Mouse (Mus musculus): Measurements from ENCODE around the gene Sfxn5. TPM values are rescaled to one million over a fixed set of nuclear protein-coding genes. Genes with fewer than 3 reads are reported as not detected.

Sfxn5 gene
- total RNA-seq, 2 experiments from 2014 or later, result 63.9 to 69.7 TPM

DNA sequence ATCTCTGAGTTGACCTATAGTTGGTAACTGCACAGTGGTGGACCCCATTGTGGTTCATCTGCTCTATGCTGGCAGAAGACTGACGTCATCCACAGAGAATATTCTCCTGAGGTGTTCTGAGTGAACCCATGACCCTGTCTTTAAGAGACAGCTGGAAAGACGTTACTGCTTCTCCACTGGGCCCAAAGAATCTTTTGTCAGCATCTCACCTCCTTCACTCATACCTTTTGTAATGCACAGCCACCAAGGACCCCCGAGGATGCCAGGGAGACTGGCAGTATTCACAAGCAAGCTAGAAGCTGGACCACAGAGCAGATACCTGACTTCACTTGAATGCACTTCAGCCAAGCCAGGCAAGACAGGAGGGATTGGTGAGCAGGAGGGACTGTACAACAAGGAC is 2.1 kb upstream of the Sfxn5 start:
- intact Hi-C loops (cut with DNase I), result loop anchor here (10.0 kb wide), 1 partner anchor 151 kb away; the partner anchor contains the start of gene Emx1
- DNase-seq, result no peak

DNA sequence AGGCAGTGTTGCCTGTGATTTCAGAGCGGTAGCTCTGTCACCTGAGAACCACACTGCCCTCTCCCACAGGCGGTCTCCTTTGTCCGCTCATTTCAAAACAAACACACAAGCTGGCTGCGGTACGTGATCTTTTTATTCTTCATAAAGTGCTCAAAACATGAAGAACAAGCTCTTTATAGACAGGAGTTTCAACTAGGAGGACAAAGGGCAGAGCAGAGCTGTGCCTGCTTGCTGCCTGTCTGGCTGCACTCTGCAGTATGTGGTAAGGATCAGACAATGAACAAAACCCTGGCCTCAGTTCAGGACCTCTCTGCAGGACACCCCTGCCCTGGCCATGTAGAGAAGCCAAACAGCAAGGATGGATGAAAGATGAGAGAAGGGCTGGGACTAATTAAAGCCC is 1.6 kb upstream of the Sfxn5 start:
- intact Hi-C loops (cut with DNase I), result loop anchor here (10.0 kb wide), 1 partner anchor 150 kb away; the partner anchor contains the start of gene Emx1
- no peak for DNase-seq

DNA sequence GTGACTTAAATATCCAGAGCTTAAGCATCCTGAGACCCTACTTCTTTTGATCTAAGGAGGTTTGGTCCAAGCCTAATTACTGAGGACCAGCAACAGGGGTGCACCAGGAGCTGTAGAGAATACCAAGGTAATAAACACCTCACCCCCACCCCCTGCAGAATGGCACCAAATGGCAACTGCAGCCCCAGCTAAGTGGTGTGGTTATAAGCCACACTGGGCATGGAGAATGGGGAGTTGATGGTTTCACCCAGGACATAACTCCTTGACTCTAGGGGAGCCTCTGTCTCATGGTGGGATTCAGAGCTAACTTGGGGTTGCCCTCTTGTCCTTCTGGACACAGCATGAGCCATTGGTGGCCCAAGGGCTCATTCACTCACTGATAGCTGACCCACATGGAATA is 1.0 kb upstream of the Sfxn5 start:
- DNase-seq, result no peak
- intact Hi-C loops (cut with DNase I), result loop anchor here (10.0 kb wide), 1 partner anchor 149 kb away; the partner anchor contains the start of gene Emx1

DNA sequence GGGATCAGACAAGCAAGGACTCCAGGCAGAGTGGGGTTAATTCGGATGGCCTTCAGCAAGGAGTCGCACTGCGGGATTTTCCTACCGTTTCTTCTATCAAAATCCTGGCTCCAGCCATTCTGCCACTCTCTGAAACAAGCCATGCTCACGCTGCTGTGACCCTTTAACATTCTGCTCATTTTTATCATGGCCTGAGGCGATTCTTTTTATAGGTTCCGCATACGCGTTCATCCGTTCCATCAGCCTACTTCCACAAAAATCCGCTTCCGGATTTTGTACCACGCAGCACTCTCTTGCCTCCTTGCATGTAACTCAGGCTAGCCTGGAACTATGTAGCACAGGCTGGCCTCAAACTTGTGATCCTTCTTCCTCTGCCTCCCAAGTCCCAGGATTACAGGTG is 510 bp upstream of the Sfxn5 start:
- intact Hi-C loops (cut with DNase I), result loop anchor here (10.0 kb wide), 1 partner anchor 149 kb away; the partner anchor contains the start of gene Emx1
- no peak for DNase-seq

DNA sequence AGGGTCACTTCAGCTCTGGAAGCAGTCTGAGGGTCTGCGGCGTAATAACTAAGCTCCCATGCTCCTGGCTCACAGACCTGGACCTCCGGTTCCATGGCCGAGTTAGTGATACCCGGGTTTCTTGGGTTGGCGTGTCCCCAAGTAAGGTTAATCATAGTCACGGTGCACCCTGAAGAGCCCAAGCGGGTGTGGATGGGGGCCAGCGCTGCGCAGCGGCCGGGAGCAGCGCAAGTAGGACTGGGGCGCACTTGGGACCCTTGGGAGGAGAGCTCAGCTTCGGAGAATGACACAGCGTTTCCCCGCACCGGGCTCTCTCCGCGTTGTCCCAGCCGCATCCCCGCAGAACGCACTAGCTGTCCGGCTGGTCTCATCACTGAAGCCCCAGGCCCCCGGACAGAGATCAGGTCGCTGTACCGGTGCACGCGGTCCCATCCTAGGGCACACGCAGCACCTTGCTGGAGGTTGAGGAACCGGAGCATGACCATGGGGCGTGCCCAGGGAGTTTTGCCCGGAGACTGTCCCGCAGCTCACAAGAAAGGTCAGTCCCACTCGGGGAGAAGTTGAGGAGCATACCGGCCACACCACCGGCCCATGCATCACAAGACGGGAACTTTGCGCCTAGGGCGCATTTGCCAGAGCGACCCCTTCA is 747 bp downstream of the Sfxn5 start:
- intact Hi-C loops (cut with DNase I), result loop anchor here (10.0 kb wide), 1 partner anchor 148 kb away; the partner anchor contains the start of gene Emx1
- DNase-seq, result no peak

DNA sequence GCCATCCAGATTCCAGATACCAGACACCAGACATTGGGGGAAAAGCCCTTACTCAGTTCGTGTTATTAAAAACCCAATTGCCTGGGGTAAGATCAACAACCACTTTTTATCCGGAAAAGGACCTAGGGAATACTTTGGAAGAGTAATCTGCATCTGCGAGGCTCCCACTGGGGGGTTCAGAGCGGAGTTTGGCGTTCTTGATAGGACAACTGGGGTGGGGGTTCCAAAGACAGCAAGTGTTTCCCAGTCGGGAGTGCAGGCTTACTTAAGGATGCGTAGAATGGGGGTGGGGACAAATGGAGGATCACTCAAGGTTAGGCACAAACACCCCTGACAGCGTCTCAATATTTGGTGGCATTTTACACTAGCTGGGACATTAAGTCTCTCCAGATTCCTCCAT is 1.5 kb downstream of the Sfxn5 start:
- intact Hi-C loops (cut with DNase I), result loop anchor here (10.0 kb wide), 1 partner anchor 147 kb away; the partner anchor contains the start of gene Emx1

DNA sequence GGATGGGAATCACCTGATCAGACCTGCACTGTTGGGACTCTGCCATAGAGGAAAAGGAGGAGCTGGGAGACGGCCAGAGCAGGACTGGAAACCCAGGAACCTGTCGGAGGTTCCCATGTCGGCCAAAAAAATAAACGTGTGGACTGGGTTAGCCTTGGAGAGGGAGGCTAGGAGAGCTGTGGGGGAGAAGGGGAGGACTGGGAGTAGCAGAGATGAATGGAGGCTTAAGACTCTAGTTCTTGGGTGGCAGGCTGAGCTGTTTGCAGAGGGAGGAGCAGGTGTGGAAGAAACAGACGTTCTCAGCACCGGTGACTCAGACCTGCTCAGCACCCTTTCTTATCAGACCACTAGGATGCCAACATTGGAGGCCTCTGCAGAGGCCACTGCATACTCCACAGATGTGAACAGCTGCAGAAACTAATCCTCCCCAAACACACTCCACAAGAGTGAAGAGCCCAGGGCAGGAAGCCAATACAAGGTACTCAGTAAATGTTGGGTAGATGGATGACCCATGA is 1.9 kb downstream of the Sfxn5 start:
- intact Hi-C loops (cut with DNase I), result loop anchor here (10.0 kb wide), 1 partner anchor 146 kb away; the partner anchor contains the start of gene Emx1
- no peak for DNase-seq

More for the DNA sequence above, 1.5 kb downstream of the Sfxn5 start:
- DNase-seq, result no peak

DNA sequence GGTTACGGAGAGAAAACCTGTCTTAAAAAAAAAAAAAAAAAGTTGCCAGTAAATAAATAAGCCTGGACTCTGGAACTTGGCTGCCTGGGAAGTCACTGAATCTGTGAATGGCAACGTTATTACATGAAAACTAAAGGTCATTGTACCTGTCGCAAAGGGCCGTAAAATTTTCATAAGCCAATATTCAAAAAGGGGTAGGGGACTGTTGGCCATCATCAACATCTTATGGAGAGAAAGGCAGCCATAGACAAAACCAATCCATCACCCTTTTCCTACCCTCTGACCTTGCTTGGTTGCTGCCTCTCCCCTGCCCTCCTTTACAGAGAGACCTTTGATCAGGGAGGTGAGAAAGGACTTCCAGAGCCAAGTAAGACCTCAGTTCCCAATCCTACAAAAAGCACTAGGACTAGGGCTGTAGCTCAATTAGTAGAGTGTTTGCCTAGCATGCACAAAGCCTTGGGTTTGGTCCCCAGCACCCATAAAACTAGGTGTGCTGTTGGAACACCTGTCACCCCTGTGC is 3.5 kb downstream of the Sfxn5 start:
- no peak for DNase-seq
- intact Hi-C loops (cut with DNase I), result loop anchor here (10.0 kb wide), 1 partner anchor 145 kb away; the partner anchor contains the start of gene Emx1

DNA sequence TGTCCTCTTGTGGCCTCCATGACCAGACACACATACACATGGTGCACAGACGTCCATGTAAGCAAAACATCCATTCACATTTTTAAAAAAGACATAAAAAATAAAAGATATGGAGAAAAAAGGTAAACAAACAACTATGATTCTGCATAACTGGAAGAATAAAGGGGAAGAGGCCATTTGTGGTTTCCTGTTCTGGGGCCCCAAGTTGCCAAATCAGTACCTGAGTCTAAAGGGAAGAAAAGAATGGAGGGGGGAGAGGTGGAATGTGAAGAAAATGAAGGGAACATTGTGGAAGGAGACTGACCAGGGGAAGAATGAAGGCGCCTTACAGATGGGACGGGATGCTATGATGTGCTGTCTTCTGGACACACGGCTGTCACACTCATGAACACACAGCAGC is 6.7 kb downstream of the Sfxn5 start:
- intact Hi-C loops (cut with DNase I), result no loop called here
- no peak for DNase-seq

DNA sequence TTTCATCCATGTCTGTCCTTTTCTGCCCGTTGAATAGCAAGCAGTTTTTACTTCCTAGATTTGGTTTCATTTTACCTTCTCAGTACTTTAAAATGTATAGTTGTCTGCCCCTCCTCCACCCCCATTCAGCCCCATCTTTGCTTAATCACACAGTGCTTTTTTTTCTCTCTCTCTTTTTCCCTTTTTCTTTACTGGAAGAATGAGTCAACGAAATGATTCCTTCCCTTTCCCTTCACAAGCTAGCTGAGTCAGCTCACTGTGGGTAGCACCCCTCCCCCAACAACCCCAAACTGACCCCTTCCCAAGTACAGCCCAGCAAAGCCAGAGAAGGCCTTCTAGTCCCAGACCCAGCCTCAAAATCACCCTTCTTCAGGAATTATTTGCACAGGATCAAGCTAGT is 8.1 kb downstream of the Sfxn5 start:
- DNase-seq, result no peak
- intact Hi-C loops (cut with DNase I), result no loop called here

DNA sequence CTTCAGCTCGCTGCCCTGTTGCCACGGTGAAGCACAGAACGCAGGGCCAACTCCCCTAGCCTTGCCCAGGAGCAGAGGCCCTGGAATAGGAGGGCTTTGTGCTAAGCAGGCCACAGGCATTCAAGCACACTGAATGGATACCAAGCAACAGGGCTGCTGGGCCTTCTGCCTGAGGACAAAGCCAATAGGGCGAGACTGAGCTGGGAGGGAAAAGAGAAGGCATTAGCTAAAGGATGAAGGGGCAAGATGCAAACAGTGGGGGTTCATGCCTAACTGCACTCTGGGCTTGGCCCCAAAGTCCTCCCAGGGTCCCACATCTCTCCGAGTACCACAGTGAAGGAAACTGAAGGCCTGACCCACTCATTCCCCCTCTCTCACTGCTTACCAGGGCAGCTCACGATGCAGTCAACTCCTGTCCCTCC is 12.8 kb downstream of the Sfxn5 start:
- intact Hi-C loops (cut with DNase I), result no loop called here
- peak; percentile 77 for DNase-seq

DNA sequence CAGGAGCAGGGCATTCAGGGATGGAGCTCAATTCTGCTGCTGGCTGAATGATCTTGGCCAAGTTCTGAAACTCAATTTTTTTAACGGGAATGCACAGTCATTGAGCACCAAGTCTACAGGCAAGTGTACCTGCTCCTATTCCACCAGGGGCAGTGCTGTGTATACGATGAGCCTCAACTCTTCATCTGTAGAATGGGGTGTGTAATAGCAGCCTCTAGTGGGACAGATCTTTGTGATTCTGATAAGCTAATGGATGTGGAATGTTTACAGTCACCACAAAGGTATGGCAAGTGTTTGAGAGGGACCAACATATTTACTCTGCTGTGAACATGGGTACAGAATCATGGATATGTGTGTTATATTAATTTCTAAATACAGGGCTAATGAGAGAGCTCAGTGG is 17.0 kb downstream of the Sfxn5 start:
- no peak for DNase-seq
- intact Hi-C loops (cut with DNase I), result no loop called here

DNA sequence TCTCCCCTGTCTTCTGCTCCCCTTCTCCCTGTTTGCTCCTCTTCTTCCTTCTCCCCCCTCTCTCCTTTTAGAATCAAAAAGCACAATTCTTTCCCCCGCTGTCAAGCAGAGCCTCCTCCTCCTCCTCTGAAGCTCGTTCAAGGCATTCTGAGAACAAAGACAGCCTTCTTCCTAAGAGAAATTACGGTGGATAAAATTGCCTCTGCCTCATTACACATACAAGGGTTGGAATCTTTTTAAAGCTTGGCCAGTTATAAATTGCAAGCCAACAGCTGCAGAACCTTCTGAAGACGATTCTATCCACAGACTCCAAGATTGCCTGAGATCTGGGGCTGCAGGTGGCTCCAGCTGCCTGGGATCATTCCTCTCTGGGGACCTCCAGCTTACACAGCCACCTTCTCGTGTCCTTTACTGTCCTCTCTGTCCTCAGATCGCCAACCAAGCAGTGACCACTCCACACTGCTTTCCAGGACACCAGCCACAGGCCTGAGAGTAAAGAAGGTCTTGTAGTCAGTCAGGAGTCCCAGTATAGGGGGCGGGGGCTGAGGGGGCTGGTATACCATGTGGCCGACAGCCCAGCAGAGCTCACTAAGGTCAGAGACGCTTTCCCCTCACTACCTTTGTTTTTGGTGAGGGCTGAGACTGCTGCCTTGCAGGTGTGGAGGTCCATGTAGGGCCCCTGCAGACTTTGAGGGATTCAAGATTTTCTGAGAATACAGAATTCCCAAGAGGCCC is 19.0 kb downstream of the Sfxn5 start:
- DNase-seq, result no peak
- intact Hi-C loops (cut with DNase I), result no loop called here

DNA sequence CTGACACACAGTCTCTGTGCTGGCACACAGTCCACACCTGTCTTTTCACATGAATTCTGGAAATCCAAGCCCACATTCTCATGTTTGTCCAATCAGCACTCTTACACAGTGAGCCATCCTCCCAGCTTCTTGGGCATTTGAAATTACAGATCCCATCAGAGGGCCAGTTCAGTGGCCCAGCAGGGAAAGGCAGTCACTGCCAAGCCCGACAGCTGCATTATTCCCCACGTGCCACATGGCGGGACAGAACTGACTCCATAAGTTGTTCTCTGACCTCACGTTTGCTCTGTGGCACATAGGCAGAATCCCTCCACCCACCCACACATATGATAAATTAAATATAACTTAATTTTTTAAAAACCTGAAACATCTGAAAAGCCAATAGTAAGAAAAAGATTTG is 25.3 kb downstream of the Sfxn5 start:
- intact Hi-C loops (cut with DNase I), result no loop called here
- peak; percentile 61 for DNase-seq

DNA sequence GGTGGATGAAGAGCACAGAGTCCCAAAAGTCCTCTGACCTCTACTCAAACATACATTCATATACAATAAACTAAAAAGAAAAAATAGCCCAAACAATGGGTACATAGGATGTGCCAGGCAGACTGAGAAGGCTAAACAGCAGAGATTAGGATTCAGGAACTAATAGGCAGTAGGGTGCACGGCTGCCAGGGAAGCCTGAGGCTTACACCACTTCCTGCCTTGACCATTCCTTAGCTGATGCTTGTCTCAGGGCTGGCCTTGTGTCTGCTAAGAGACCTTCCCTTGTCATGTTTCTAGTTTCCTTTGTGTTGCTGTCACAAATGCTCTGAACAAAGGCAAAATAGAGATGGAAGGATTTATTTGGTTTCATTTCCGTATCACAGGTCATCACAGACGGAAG is 26.8 kb downstream of the Sfxn5 start:
- DNase-seq, result no peak
- intact Hi-C loops (cut with DNase I), result no loop called here

DNA sequence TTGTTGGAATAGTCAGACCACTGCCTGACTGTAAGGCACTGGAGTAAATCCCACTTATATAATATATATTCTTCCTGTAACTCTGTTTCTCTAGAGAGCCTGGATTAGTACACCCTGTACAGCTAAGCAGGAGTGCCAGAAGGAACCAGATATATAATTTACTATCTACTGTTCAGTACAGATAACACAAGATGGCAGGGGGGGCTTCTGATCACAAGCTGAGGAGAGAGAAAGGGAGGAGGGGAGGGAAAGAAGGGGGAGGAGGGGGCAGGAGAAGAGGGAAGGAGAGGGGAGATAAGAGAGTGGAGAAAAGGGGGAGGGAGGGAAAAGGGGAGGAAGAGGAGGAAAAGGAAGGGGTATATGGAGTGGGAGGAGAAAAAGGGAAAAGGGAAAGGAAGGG is 27.4 kb downstream of the Sfxn5 start:
- no peak for DNase-seq
- intact Hi-C loops (cut with DNase I), result no loop called here

DNA sequence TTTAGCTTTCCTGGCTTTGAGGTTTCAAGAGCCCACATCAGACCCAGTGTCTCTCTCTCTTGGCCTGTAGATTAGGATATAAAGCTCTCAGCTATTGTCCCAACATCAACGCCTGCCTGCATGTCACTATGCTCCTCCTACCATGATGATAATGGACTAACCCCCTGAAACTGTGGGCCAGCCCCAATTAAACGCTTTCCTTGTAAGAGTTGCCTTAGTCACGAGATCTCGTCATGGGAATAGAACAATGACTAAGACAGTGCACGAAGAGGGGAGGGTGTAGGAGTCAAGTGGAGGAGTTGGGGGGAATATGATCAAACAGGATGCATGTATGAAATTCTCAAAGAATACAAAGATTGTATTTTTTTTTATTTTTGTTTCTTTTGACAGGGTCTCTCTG is 28.3 kb downstream of the Sfxn5 start:
- no peak for DNase-seq
- intact Hi-C loops (cut with DNase I), result no loop called here

DNA sequence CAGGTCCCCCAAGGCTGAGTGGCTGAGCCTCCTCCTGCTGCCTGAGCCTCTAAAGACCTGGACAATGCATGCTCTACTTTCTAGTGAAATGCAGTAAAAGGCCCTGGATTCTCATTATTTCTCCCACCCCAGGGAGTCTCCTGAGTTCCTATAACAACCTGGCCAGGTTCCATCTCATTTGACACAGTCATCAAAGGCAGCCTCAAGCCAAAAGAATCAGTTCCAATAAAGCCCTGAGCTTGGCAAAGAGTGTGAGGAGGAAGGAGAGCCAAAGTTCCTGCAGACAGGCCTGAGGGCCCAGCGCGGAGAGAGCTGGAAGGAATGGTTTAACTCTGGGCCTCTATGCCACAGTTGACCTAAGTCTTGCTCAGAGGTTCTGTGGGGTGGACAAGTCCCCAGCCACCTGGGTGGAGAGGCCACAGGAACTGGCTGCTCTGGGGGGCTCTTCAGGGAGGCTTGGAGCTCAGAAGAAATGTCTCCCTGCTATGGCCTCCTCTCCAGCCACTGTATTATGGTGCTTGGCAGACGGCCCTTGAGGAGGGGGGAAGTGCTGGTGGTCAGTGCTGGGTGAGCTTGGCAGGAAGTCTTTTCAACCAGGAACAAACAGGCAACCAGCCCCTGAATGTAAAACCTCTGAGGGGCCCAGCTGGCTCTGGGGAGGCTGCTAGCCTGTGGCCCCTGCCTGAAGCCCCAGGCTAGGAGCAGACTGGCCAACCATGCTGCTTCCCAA is 30.7 kb downstream of the Sfxn5 start:
- peak; percentile 87 for DNase-seq
- intact Hi-C loops (cut with DNase I), result no loop called here

DNA sequence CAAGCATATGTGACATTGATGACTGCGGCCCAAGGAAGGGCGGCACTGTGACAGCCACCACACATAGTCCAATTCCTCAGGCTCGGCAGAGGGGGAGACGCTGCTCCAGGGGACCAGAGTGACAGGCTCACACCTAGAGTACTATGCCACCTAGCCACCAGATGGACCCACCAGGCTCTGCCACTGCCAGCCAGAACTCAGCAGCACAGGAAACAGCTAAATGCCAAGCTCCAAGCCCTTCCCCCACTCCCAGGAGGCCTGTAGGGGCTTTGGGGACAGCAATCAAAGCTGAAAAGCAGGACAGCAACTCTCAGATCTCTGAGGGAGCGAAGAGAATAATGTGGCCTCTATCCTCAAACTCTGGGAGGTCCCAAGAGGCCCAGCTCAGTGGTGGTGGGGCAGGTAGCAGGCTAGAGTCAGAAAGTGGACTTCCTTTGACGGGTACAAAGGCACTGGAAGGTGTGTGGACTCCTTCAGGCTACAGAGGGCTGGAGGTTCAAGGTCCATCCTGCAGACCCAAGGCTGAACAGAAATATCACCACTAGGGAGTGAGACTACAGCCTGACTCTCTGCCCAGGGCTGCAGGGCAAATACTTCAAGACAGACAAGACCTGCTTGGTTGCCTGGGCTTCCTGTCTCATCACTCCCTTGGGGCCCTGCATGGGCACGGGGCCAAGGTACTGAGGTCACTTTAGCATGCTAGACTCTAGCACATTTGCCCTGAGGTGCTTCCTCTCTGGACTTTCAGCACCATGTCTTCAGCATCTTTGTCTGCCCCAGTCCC is 37.6 kb downstream of the Sfxn5 start:
- DNase-seq, result peak; percentile 78
- intact Hi-C loops (cut with DNase I), result no loop called here

DNA sequence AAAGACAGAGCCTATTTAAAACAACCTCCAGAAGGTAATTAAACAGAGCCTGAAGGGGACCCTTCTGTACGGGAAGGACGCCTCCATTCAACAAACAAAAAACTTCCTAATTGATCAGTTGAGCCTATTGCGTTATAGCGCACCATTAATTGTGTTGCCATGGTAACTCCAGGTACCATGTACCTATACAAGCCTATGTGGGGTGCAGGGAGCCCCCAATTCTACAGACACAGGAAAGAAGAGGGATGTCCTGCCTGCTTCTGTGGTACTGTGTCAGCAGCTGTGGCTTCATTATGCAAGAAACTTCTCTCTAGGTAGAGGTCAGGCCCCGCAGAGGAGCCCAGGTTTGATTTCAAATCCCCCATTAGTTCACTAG is 39.2 kb downstream of the Sfxn5 start:
- DNase-seq, result no peak
- intact Hi-C loops (cut with DNase I), result no loop called here

All from left cerebral cortex, postnatal 4 days (tissue).